Mouse (Mus musculus) macrophage (primary cell): ENCODE data around the gene Arpp21. TPM values are rescaled to one million over a fixed set of nuclear protein-coding genes. Genes with fewer than 3 reads are reported as not detected.

ENCODE experiments used
- H3K27ac ChIP-seq: fragments of 350-480 bp; formaldehyde crosslinking; 2 replicates; pipeline ENCODE4 v1.9.0; 2021
- H3K36me3 ChIP-seq: fragments of 350-480 bp; formaldehyde crosslinking; 2 replicates; pipeline ENCODE4 v1.9.0; 2021; ENCODE audit errors: inconsistent target
- H3K4me3 ChIP-seq: fragments of 350-480 bp; formaldehyde crosslinking; 2 replicates; pipeline ENCODE4 v1.9.0; 2021; ENCODE audit errors: inconsistent target
- H3K79me2 ChIP-seq: fragments of 350-480 bp; formaldehyde crosslinking; 2 replicates; pipeline ENCODE4 v1.9.0; 2021; ENCODE audit errors: inconsistent target
- WGBS: methylation state at CpG from one replicate; pipeline ENCODE4 v1.1.7; 2026; ENCODE audit warnings: inconsistent platforms; ENCODE audit not compliant: missing documents; 5-methylcytosine and 5-hydroxymethylcytosine counted together
- polyA plus RNA-seq: library from polyadenylated mRNA; stranded (reverse); fragments of 250-400 nt; gene quantifications from 3 replicates; pipeline ENCODE4 v1.2.4, GENCODE M21; 2018; ENCODE audit warnings: inconsistent platforms

Gene Arpp21
- polyA plus RNA-seq, 1 experiment from 2014 or later = 0.19 TPM

GRCm38 (mm10) chr9:112177569-112177968, 58.2 kb downstream of the Arpp21 start:
- no peaks in the 10 kb centered on the region for H3K36me3 ChIP-seq
- no peak overlapping the region for H3K27ac ChIP-seq
- WGBS = 75% methylated on average over 2 of the region's 2 CpGs
- no peak overlapping the region for H3K4me3 ChIP-seq
- no peaks in the 10 kb centered on the region for H3K79me2 ChIP-seq

- H3K79me2 ChIP-seq = no peaks in the 10 kb centered on the region
- H3K4me3 ChIP-seq = no peak overlapping the region
- no peak overlapping the region for H3K27ac ChIP-seq
- 93% methylated on average over 6 of the region's 6 CpGs for WGBS
- H3K36me3 ChIP-seq = no peaks in the 10 kb centered on the region
Measured at GRCm38 (mm10) chr9:112176317-112176716, 59.4 kb downstream of the Arpp21 start.

- no peak overlapping the region for H3K4me3 ChIP-seq
- no peaks in the 10 kb centered on the region for H3K79me2 ChIP-seq
- 42% methylated on average over 15 of the region's 15 CpGs for WGBS
- no peaks in the 10 kb centered on the region for H3K36me3 ChIP-seq
- no peak overlapping the region for H3K27ac ChIP-seq
Measured at GRCm38 (mm10) chr9:112174407-112175357, 61.1 kb downstream of the Arpp21 start.

DNA sequence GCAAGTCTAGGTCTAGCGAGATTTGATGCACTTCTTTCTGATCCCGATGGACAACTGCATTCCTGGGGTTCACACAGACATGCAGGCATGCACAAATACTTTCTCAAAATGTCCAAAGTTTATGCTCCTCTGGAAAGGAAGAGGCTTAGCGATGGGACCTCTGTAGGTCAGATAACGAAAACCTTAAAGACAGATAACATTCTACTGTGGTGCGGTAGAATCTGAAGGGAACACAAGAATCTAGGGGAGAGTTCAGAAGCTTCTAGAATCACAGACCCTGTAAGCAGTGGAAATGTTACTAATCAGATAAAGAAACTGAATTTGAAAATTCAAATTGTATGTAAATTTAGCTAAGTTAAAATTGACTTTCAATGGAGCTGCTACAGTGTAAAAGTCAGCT, 62.0 kb downstream of the Arpp21 start:
- no peaks in the 10 kb centered on the region for H3K79me2 ChIP-seq
- H3K27ac ChIP-seq = no peak overlapping the region
- 93% methylated on average over 5 of the region's 5 CpGs for WGBS
- H3K4me3 ChIP-seq = no peak overlapping the region
- H3K36me3 ChIP-seq = no peaks in the 10 kb centered on the region

DNA sequence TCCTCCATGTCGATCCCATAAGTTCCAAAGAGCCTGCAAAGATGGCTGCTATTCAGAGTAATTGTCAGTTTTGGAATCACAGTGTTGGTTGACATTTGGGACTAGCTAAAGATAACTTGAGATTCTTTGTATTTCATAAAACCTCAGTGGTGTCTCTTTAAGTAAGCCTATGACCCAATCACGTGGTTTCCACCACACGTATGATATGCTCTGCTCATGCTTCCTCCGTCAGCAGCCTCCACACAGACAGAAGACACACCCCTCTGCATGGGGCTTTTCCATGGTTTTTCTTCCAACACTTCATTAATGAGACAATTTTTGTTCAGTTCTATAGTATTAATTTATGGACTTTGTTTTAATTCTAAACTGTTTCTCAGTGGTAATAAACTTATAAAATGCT, 71.1 kb downstream of the Arpp21 start:
- no peak overlapping the region for H3K4me3 ChIP-seq
- WGBS = 55% methylated on average over 4 of the region's 4 CpGs
- H3K79me2 ChIP-seq = no peaks in the 10 kb centered on the region
- no peaks in the 10 kb centered on the region for H3K36me3 ChIP-seq
- H3K27ac ChIP-seq = no peak overlapping the region

- no peak overlapping the region for H3K4me3 ChIP-seq
- no peaks in the 10 kb centered on the region for H3K36me3 ChIP-seq
- H3K79me2 ChIP-seq = no peaks in the 10 kb centered on the region
- H3K27ac ChIP-seq = no peak overlapping the region
- 100% methylated on average over 1 of the region's 2 CpGs for WGBS
Measured at GRCm38 (mm10) chr9:112160981-112161380, 74.8 kb downstream of the Arpp21 start.

DNA sequence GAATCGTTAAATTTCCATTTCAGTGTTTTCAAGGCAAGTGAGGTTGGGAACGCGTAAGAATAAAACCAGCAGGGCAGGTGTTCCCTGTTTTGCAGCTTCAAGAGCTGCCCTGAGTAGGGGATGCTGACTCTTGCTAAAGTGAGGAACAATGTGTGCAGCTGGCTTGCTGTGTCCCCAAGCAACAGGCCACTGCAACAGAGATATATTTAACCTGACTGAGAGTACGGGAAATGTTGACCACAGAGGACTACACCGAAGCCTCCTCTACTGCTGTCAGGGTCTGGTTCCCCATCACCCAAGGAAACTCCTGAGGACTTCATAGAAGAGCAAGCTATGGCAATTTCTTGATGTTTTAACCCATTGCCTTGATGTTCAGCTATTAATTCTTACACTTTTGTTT, 81.8 kb downstream of the Arpp21 start:
- Histone ChIP-seq H3K4me3 (no peak overlapping the region), H3K27ac (no peak overlapping the region), H3K79me2 (no peaks in the 10 kb centered on the region), H3K36me3 (no peaks in the 10 kb centered on the region)
- 42% methylated on average over 5 of the region's 5 CpGs for WGBS

DNA sequence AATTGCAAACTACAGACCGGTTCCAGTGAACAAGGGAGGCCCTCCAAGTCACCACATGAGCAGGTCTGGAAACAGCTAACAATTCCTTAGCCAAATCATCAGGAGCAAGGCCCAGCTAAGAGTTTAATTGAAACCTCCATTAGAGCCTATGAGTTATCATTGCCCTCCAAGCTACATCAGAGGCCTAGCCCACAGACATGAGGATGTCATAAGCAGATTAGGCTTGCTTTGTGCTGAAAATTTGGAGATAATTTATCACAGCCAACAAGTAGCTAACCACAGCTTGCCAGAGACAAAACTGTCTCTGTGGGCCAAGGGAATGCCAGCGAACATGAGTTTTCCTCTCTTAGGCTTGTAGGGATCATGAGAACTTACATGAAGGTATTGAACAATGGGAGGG, 83.0 kb downstream of the Arpp21 start:
- no peaks in the 10 kb centered on the region for H3K36me3 ChIP-seq
- WGBS = 89% methylated on average over 2 of the region's 2 CpGs
- H3K27ac ChIP-seq = no peak overlapping the region
- H3K4me3 ChIP-seq = no peak overlapping the region
- H3K79me2 ChIP-seq = no peaks in the 10 kb centered on the region

DNA sequence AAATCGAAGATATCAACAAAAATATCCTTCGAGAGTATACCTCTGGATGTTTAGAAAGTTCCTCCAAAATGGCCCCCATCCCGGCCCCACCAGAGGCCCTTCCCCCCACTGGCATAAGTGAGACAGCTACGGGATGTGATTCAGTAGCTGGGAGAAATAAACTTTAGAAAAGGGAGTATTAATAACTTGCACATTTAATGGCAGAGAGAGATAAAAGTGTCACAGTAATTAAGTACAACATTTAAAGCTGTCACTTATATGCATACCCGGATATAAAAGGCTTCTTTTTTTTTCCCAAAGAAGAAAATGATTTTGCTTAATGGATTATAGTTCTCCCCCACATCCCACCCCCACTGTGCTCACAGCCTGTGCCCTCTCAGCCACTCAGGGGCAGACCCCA, 84.6 kb downstream of the Arpp21 start:
- Histone ChIP-seq H3K4me3 (no peak overlapping the region), H3K36me3 (no peaks in the 10 kb centered on the region), H3K27ac (no peak overlapping the region), H3K79me2 (no peaks in the 10 kb centered on the region)
- 92% methylated on average over 5 of the region's 5 CpGs for WGBS

DNA sequence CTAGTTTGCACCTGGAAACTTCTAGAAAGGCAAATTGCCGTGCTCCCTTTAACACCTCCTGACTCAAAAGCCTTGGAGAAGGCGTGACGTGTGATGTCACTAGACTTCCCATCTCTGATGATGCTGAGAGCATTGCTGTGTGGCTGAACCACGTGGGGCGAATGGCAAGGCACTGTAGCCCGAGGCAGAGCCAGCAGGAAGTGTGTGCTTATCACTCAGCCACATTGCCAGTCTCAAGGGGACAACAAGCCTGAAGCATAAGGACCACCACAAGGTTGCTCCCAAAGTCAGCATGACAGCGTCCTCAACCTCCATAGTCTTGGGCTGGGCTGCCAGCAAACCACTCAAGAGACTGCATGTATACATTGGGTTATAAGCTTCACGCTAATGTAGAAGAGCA, 95.1 kb downstream of the Arpp21 start:
- Histone ChIP-seq H3K27ac (no peak overlapping the region), H3K4me3 (no peak overlapping the region), H3K36me3 (no peaks in the 10 kb centered on the region), H3K79me2 (no peaks in the 10 kb centered on the region)
- 54% methylated on average over 8 of the region's 8 CpGs for WGBS

DNA sequence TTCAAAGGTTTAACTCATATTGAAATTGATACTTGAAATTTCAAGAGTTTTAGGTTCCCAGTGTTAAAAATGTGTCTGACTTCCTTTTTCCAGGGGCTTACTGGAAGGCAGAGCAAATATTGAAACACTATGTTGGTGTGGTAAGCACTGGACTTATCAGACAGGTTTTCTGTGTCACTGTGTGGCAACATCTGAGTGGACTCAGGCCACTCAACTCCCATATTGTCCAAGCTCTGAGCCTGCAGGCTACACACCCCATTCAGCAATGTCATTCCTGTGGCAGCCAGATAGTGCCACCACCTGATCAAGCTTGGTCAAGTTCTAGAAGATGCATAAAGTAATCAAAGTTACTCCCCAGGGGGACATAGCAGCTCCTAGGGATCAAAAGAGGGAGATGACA, 97.9 kb downstream of the Arpp21 start:
- no peak overlapping the region for H3K27ac ChIP-seq
- no peak overlapping the region for H3K4me3 ChIP-seq

GRCm38 (mm10) chr9:112130812-112131211, 104.9 kb downstream of the Arpp21 start:
- Histone ChIP-seq H3K4me3 (no peak overlapping the region), H3K27ac (no peak overlapping the region), H3K79me2 (no peaks in the 10 kb centered on the region), H3K36me3 (no peaks in the 10 kb centered on the region)
- 83% methylated on average over 3 of the region's 3 CpGs for WGBS

More for the DNA sequence above, 97.9 kb downstream of the Arpp21 start:
- H3K36me3 ChIP-seq = no peaks in the 10 kb centered on the region
- H3K79me2 ChIP-seq = no peaks in the 10 kb centered on the region

- H3K79me2 ChIP-seq = no peaks in the 10 kb centered on the region
- H3K4me3 ChIP-seq = no peak overlapping the region
- H3K36me3 ChIP-seq = no peaks in the 10 kb centered on the region
- H3K27ac ChIP-seq = no peak overlapping the region
- WGBS = 61% methylated on average over 9 of the region's 10 CpGs
Measured at GRCm38 (mm10) chr9:112124667-112125066, 111.1 kb downstream of the Arpp21 start.

GRCm38 (mm10) chr9:112124184-112124583, 111.6 kb downstream of the Arpp21 start:
- no peak overlapping the region for H3K4me3 ChIP-seq
- WGBS = 91% methylated on average over 4 of the region's 4 CpGs
- H3K27ac ChIP-seq = no peak overlapping the region
- H3K36me3 ChIP-seq = no peaks in the 10 kb centered on the region
- no peaks in the 10 kb centered on the region for H3K79me2 ChIP-seq

- H3K36me3 ChIP-seq = no peaks in the 10 kb centered on the region
- 96% methylated on average over 5 of the region's 6 CpGs for whole genome bisulfite sequencing
- H3K27ac ChIP-seq = no peak overlapping the region
- no peak overlapping the region for H3K4me3 ChIP-seq
- H3K79me2 ChIP-seq = no peaks in the 10 kb centered on the region
Measured at GRCm38 (mm10) chr9:112123421-112123828, 112.3 kb downstream of the Arpp21 start.

- 90% methylated on average over 3 of the region's 3 CpGs for WGBS
- Histone ChIP-seq H3K79me2 (no peaks in the 10 kb centered on the region), H3K27ac (no peak overlapping the region), H3K36me3 (no peaks in the 10 kb centered on the region), H3K4me3 (no peak overlapping the region)
Measured at GRCm38 (mm10) chr9:112119535-112119934, 116.2 kb downstream of the Arpp21 start.
